Mouse (Mus musculus) lung, postnatal 25 days (tissue): ENCODE measurements around the gene Tlx1.

ENCODE experiments used
- DNase-seq: peaks from one replicate; pipeline ENCODE4 v3.0.0; 2022; ENCODE audit warnings: low spot score

The Tlx1 gene

DNA sequence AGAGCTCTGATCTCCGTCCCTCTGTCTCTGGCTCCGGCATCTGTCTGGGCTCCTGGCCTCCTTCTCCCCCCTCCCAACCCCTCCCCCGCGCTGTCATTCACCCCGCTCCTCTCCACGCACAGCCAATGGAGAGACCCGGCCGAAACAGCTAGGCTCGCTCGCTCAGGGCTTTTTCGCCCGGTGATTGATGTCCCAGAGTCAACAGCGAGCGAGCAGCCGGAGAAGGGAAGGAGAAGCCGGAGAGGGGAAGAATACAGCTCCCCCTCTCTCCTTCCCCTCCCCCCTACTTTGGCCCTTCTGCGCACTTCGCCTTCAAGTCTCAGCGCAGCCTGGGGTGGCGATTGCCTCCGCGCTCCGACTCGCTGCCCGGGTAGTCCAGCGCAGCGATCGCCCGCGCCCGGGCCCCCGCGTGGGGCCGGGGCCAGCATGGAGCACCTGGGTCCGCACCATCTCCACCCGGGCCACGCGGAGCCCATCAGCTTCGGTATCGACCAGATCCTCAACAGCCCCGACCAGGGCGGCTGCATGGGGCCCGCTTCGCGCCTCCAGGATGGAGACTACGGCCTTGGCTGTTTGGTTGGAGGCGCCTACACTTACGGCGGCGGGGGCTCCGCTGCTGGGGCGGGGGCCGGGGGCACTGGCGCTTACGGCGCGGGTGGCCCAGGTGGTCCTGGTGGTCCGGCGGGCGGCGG, at the start of gene Tlx1:
TSS of gene Tlx1 (plus strand) at position 191 of the 692 bp plus-strand sequence.
- no peak for DNase-seq

DNA sequence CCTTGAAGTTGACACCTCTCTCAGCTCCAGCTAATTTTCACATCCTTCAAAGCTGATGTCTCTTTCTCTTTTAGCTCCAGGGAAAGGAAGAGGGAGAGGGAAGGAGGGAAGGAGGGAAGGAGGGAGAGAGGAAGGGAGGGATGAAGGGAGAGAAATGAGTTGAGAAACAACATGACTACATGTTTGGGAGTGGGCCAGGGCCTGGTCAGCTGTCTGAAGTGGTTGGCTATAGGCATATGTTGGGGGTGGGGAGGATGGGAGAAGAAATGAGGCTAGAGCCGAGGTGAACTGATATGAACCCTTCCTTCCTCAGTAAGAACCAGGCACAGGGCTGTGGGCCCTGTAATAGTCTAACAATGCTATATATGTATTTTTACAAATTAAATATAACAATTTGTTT, 44.9 kb upstream of the Tlx1 start:
- no peak for DNase-seq

DNA sequence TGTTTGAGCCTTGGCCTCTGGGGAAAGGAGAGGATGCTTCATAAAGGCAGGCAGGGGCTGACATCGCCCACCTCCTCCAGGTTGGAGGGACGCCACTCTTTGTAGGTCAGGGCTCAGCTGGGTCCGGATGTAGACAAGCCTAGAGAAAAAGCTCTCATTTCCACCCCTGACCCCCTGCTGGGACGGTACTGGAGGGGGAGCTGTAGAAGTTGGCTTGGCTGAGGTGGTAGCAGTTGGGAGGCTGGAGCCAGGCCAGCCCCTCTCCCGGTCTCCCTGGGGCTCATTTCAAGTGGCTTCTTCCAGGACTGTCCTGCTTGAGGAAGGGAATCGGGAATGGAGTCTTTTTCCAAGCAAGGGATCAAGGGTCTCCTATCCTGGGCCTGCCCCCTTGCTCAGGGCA, 43.8 kb upstream of the Tlx1 start:
- DNase-seq, result no peak

DNA sequence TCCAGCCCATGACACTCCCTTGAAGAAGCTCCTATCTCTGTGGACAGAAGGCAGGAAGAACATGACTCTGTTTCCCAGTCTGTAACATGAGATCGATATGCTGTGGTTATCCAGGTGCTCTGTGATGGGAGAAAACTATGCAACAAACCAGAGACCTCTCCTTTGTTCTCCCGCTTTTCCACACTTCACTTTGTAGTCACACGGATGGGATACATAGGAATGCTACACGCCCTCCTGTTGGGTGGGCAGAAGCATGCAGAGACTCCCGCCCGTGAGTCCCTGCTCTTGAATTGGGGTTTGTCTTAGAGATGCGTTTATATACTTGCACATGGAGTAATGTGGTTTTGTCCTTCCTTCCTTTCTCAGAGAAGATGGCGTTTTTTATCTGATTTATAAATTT, 39.8 kb upstream of the Tlx1 start:
- DNase-seq, result no peak

- DNase-seq, result no peak
Observed at GRCm38 (mm10) chr19:45112444-45112843, 38.0 kb upstream of the Tlx1 start.

DNA sequence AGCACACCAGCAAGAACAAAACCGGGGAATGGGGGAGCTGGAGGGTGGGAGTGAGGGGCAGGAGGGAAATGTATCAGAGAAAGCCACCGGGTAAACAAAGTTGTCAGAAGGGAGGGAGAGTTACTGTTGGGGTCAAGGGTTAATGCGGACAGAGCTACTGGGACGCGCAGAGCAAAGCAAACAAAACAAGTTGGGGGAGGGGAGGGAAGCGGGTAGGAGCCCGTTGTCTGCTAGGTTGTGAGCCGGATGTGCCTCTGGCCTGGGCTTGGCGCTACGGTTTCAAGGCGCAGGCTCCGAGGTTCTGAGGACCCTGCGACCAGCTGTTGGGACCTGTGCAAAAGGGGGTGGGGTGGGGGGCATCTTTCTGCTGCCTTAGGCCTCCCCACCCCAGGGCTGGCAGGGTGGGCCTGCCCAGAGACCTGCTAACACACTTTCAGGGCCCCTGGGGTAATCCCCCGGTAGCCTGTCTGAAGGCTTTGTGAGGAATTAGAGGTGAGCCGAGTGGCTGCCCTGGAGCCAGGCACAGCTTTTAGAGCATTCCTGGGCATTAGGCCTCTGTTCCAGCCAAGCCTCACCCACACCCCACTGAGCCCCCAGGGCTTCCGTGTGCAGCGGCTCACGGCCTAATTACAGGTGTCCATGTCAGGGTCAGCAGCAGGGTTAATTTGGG, 36.6 kb upstream of the Tlx1 start:
- DNase-seq, result no peak

DNA sequence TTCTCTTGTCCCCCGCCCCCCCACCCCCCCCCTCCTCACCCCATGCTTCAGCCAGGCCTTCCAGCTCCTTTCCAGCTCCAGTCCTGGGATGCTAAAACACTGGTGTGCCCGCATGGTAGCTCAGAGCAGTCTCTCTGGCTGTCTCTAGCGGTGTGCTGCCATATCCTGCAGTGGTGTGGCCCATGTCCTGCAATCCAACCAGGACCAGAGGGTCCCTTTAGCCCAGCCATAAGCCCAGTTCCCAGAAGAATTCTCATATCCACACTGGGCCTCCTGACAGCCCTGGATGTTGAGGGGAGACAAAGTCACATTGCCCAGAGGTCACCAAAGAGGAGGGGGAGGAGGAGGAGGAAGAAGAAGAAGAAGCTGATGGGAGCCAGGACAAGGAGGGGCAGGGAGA, 35.7 kb upstream of the Tlx1 start:
- DNase-seq, result no peak

- peak; percentile 17 for DNase-seq
Observed at GRCm38 (mm10) chr19:45116798-45117197, 33.7 kb upstream of the Tlx1 start.

GRCm38 (mm10) chr19:45131966-45132628, 18.4 kb upstream of the Tlx1 start:
- DNase-seq, result no peak

DNA sequence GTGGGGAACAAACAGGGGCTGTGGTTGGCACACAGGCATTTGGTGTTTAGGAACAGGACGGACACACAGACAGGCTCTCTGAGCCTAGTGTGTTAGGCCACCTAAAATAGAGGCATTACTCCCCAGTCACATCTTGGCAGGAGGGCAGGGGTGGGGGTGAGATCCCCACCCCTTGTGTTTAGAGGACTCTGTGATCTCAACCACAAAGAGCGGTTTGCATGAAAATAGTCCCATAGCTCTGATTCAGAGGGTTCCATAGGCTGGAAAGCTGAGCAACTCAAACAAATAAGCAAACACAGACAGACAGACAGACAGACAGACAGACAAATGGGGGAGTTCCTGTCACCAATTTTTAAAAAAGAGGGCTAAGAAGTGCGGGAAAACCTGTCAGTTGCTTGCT, 7.9 kb upstream of the Tlx1 start:
- no peak for DNase-seq

DNA sequence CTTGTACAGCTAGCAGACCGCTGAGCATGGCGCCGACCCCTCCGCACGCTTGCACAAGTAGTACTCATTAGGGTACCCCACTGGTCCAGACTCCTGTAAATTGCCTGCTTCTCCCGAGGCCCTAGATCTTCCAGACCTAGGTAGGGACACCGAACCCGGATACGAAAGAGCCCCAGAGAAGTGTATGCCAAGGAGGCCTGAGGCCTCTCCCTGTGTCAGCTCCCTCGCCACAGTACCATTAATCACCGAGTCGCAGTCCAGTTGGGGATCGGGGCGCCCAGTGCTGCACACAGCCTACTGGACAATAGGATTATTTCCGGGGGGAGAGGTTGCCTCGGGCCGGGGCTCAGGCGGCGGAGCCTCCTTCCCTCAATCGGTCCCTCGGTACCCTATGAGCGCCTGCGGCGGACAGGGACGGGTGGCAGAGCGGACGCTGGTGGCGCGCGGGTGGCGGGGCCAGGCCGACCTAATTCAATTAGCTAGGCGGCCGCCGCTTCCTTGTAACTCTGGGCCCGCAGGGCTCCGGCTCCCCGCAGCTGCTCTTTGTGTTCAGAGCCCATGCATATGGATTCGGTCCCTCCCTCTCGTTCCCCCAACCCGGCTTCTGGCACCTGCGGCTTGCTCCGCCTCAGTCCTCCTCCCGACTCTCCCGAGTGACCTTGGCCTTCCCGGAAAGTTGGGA, 7.1 kb upstream of the Tlx1 start:
- no peak for DNase-seq

GRCm38 (mm10) chr19:45147071-45147470, 3.4 kb upstream of the Tlx1 start:
- no peak for DNase-seq

GRCm38 (mm10) chr19:45151361-45152182, 1.1 kb downstream of the Tlx1 start:
- no peak for DNase-seq

- no peak for DNase-seq
Observed at GRCm38 (mm10) chr19:45152183-45152650, 1.7 kb downstream of the Tlx1 start.

GRCm38 (mm10) chr19:45153311-45154058, 3.0 kb downstream of the Tlx1 start:
- no peak for DNase-seq

DNA sequence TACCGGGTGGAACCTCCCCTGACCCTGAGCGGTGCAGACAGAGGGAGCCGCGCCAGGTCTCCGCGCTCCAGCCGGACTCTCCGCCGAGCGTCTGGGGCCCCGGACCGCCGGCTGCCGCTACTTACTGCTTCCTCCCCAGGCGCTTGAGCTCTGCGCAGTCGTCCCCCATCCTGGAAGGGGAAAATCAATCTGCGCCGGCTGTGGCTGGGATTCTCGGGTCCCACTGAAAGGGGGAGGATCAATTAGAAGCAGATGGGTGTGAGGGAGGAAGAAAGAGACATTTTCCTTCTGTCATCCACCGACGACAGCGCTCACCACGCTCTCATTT, 3.5 kb downstream of the Tlx1 start:
- DNase-seq, result no peak

DNA sequence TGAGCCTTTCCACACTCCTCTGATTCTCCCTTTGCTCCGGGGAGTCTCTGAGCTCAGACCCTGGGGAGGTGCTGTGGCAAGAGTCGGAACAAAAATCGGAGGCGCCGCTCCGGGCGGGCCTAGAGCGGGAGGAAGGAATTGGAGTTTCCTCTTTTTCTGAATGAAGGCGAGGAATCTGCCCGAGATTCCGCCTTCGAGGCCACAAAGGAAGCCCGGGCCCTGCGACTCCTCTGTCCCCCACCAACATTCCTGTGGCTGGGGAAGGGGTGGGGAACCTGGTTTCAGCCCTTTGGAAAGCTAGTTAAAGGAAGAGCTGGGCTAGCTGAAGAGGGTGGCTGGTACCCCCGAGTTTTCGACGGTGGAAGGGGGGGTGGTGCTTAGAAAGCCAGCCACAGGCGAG, 4.0 kb downstream of the Tlx1 start:
- DNase-seq, result no peak

- DNase-seq, result no peak
Observed at GRCm38 (mm10) chr19:45155141-45155790, 4.8 kb downstream of the Tlx1 start.

DNA sequence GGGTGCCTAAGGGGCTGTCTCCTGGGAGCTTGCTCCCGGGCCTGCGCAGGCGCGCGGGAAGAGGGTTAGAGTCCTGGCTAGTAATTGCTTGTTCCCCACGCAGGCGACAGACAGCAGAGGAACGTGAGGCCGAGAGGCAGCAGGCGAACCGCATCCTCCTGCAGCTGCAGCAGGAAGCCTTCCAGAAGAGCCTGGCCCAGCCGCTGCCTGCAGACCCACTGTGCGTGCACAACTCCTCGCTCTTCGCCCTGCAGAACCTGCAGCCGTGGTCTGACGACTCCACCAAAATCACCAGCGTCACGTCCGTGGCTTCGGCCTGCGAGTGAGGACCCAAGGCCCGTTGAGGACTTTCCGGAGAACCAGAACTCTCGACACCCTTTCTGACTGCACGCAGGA, 5.3 kb downstream of the Tlx1 start:
- no peak for DNase-seq

DNA sequence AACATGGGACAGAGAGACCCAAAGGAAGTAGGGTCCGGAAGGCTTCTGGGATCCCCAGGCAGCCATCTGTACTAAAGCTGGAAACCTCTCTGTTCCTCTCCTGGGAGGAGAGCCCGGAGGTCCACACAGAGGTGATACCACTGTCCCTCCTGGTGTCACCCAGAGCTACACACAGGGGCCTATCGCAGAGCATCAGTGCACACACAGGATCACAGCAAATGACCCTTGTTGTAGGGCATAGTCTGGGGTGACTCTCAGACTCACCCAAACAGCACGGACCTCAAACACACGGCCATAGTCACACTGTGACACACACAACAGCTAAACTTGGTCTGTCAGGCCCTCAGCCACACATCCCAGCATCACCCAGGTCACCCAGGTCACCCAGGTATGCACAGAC, 5.9 kb downstream of the Tlx1 start:
- no peak for DNase-seq

DNA sequence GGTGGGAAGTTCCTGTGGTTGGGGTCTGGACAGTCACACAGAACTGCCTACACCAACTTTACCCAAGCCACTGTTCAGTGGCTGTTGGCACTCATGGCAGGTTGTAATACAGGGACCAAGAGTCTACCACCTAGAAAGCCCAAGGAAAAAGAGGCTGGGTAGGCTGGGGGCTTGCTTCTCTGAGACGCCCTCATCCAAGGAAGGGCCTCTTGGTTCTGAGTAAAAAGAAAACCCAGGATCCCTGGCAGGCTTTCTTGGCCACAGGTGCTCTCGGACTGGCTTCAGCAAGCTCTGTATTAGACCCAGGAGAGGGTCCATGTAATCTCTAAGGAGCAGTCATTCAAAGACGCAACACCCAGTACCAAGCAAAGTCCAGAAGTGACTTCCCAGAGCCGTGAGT, 7.7 kb downstream of the Tlx1 start:
- no peak for DNase-seq
